Mouse (Mus musculus) gastrocnemius, postnatal 10 days (tissue): Measurements from ENCODE around the gene Dguok. TPM values are rescaled to one million over a fixed set of nuclear protein-coding genes. Genes with fewer than 3 reads are reported as not detected.

ENCODE experiments used
- DNase-seq: peaks from one replicate; pipeline ENCODE4 v3.0.0; 2021; ENCODE audit warnings: mixed read lengths
- total RNA-seq, 2 experiments: library from RNA; stranded (reverse); gene quantifications; 2 replicates each; pipeline ENCODE4 v1.2.3; 2021

Dguok gene
- total RNA-seq, 2 experiments from 2014 or later: 22.3 to 29.4 TPM

- DNase-seq: no peak
Observed at GRCm38 (mm10) chr6:83432966-83433365, 73.8 kb downstream of the Dguok start.

Other genes starting within 250 kb of the Dguok start
- gene Mthfd2, start 181.1 kb downstream of the Dguok start, total RNA-seq: 1 to 10 TPM; 5.0 to 8.0 TPM
- 10 to 100 TPM; 19.7 to 26.0 TPM for gene Mob1a, start 181.0 kb downstream of the Dguok start, total RNA-seq
- 100 to 1,000 TPM; 175 to 186 TPM for gene Bola3, start 157.8 kb downstream of the Dguok start, total RNA-seq
- gene Tet3, start 47.9 kb downstream of the Dguok start, total RNA-seq: 10 to 100 TPM; 41.5 to 47.0 TPM
- gene Actg2, start 29.3 kb upstream of the Dguok start, total RNA-seq: 1 to 10 TPM; 3.6 to 5.3 TPM
- gene Stambp, start 65.8 kb upstream of the Dguok start, total RNA-seq: 10 to 100 TPM in 1 of 2 experiments, 1 to 10 TPM in 1; 9.8 to 10.7 TPM
- under 1 TPM in 1 of 2 experiments, not detected in 1; 0.32 TPM for gene Clec4f, start 149.2 kb upstream of the Dguok start, total RNA-seq
- gene Cd207, start 170.9 kb upstream of the Dguok start, total RNA-seq: not detected
- not detected for gene Vax2, start 204.3 kb upstream of the Dguok start, total RNA-seq
- not detected for gene Atp6v1b1, start 236.0 kb upstream of the Dguok start, total RNA-seq